Mouse (Mus musculus) embryonic facial prominence, embryonic 14.5 days (tissue): ENCODE measurements around the gene Zcchc14. TPM values are rescaled to one million over a fixed set of nuclear protein-coding genes. Genes with fewer than 3 reads are reported as not detected.

Source experiments
- ATAC-seq: fragments of 200-750 bp; cut with Nextera tagmentation; 2 replicates; pipeline ENCODE4 v1.8.0; 2017; ENCODE audit warnings: low read depth, moderate number of reproducible peaks, moderate TSS enrichment
- DNase-seq: peaks from one replicate; pipeline ENCODE4 v3.0.0-alpha.2; 2015; ENCODE audit warnings: low spot score
- H3K27ac ChIP-seq: fragments of 300-500 bp; sonication (generic); replicated peaks from 2 replicates; pipeline ENCODE4 v1.5.1; 2014; ENCODE audit warnings: low read depth, mild to moderate bottlenecking, low read length, moderate library complexity
- H3K27me3 ChIP-seq: fragments of 300-500 bp; sonication (generic); replicated peaks from 2 replicates; pipeline ENCODE4 v1.6.1; 2014; ENCODE audit warnings: low read length; ENCODE audit not compliant: control insufficient read depth, insufficient read depth
- H3K36me3 ChIP-seq: fragments of 300-500 bp; sonication (generic); 2 replicates; pipeline ENCODE4 v1.6.1; 2014; ENCODE audit warnings: low read length, mixed read lengths; ENCODE audit not compliant: control insufficient read depth, insufficient read depth
- H3K4me1 ChIP-seq: fragments of 300-500 bp; sonication (generic); 2 replicates; pipeline ENCODE4 v1.6.1; 2014; ENCODE audit warnings: antibody characterized with exemption, low read length; ENCODE audit not compliant: control insufficient read depth, insufficient read depth
- H3K4me2 ChIP-seq: fragments of 300-500 bp; sonication (generic); 2 replicates; pipeline ENCODE4 v1.6.1; 2014; ENCODE audit warnings: low read depth, mild to moderate bottlenecking, low read length, moderate library complexity, mixed read lengths
- H3K4me3 ChIP-seq: fragments of 300-500 bp; sonication (generic); 2 replicates; pipeline ENCODE4 v1.5.1; 2014; ENCODE audit warnings: low read depth, mild to moderate bottlenecking, low read length
- H3K9ac ChIP-seq: fragments of 300-500 bp; sonication (generic); 2 replicates; pipeline ENCODE4 v1.6.1; 2014; ENCODE audit warnings: low read depth, mild to moderate bottlenecking, low read length, moderate library complexity, mixed read lengths
- H3K9me3 ChIP-seq: fragments of 300-500 bp; sonication (generic); 2 replicates; pipeline ENCODE4 v1.6.1; 2016; ENCODE audit warnings: low read length; ENCODE audit not compliant: control insufficient read depth
- WGBS: fragments of 180-500 bp; shearing (Covaris S2); extraction: QIAGEN DNeasy Blood & Tissue Kit; methylation state at CpG from one replicate; pipeline ENCODE4 v1.1.7; 2014; 5-methylcytosine and 5-hydroxymethylcytosine counted together
- polyA plus RNA-seq: library from polyadenylated mRNA; unstranded; fragments of >200 nt; fragmentation: Nextera tagmentation; extraction: Ambion mirVana; gene quantifications from 2 replicates; pipeline ENCODE4 v1.2.1, GENCODE M21; 2014

The Zcchc14 gene
- polyA plus RNA-seq, 1 experiment from 2014 or later = 23.0 TPM

- WGBS = 97% methylated on average over 30 of the region's 32 CpGs
- H3K27ac ChIP-seq = no peak overlapping the region
- H3K27me3 ChIP-seq = no peaks in the 10 kb centered on the region
- no peaks in the 10 kb centered on the region for H3K4me1 ChIP-seq
- H3K4me2 ChIP-seq = no peak overlapping the region
- no peak overlapping the region for H3K4me3 ChIP-seq
- H3K9me3 ChIP-seq = no peaks in the 10 kb centered on the region
- no peak for ATAC-seq
- peaks cover 63% of the 10 kb centered on the region for H3K36me3 ChIP-seq
- H3K9ac ChIP-seq = no peak overlapping the region
- DNase-seq = no peak
Observed at GRCm38 (mm10) chr8:121553831-121554475, 98.7 kb downstream of the Zcchc14 start.

GRCm38 (mm10) chr8:121552506-121552905, 100.2 kb downstream of the Zcchc14 start:
- no peak overlapping the region for H3K4me2 ChIP-seq
- DNase-seq = no peak
- 83% methylated on average over 9 of the region's 9 CpGs for WGBS
- ATAC-seq = no peak
- no peak overlapping the region for H3K27ac ChIP-seq
- H3K4me1 ChIP-seq = no peaks in the 10 kb centered on the region
- H3K27me3 ChIP-seq = no peaks in the 10 kb centered on the region
- H3K4me3 ChIP-seq = no peak overlapping the region
- peaks cover 52% of the 10 kb centered on the region for H3K36me3 ChIP-seq
- H3K9ac ChIP-seq = no peak overlapping the region
- H3K9me3 ChIP-seq = no peaks in the 10 kb centered on the region

GRCm38 (mm10) chr8:121551065-121551985, 101.4 kb downstream of the Zcchc14 start:
- Histone ChIP-seq H3K9me3 (no peaks in the 10 kb centered on the region), H3K36me3 (peaks cover 52% of the 10 kb centered on the region), H3K4me1 (no peaks in the 10 kb centered on the region), H3K27ac (no peak overlapping the region), H3K4me3 (no peak overlapping the region), H3K9ac (no peak overlapping the region), H3K4me2 (no peak overlapping the region), H3K27me3 (no peaks in the 10 kb centered on the region)
- WGBS = 71% methylated on average over 24 of the region's 24 CpGs
- DNase-seq (no peak), ATAC-seq (no peak)

GRCm38 (mm10) chr8:121550056-121550455, 102.6 kb downstream of the Zcchc14 start:
- Histone ChIP-seq H3K27ac (no peak overlapping the region), H3K9me3 (no peaks in the 10 kb centered on the region), H3K4me2 (no peak overlapping the region), H3K4me3 (no peak overlapping the region), H3K9ac (no peak overlapping the region), H3K4me1 (no peaks in the 10 kb centered on the region), H3K27me3 (no peaks in the 10 kb centered on the region), H3K36me3 (peaks cover 47% of the 10 kb centered on the region)
- DNase-seq = no peak
- WGBS = 92% methylated on average over 6 of the region's 6 CpGs
- ATAC-seq = no peak

Other genes starting within 250 kb of the Zcchc14 start
- not detected in 2 replicates for gene 1700018B08Rik, start 108.6 kb downstream of the Zcchc14 start, polyA plus RNA-seq
- 15.3 and 20.1 TPM in 2 replicates for gene Fbxo31, start 74.1 kb downstream of the Zcchc14 start, polyA plus RNA-seq
- gene Map1lc3b, start 62.5 kb downstream of the Zcchc14 start, polyA plus RNA-seq = 224 and 237 TPM in 2 replicates
- gene Jph3, start 76.7 kb upstream of the Zcchc14 start, polyA plus RNA-seq = 4.0 and 4.9 TPM in 2 replicates
- 25.6 and 31.7 TPM in 2 replicates for gene Klhdc4, start 176.7 kb upstream of the Zcchc14 start, polyA plus RNA-seq